Mouse (Mus musculus) ES-E14 (cell line): Measurements from ENCODE around the gene Adam1b.

ENCODE experiments used
- CHD2 ChIP-seq: IDR thresholded peaks from 2 replicates; pipeline ENCODE4 v1.6.1; 2014; ENCODE audit warnings: mild to moderate bottlenecking, low read depth, low read length, inconsistent platforms
- MAFK ChIP-seq: IDR thresholded peaks from 2 replicates; pipeline ENCODE4 v1.6.1; 2014; ENCODE audit warnings: mild to moderate bottlenecking, low read depth, low read length, inconsistent platforms; ENCODE audit not compliant: insufficient read depth

- TF ChIP-seq CHD2 (no peak), MAFK (no peak)
Observed at GRCm38 (mm10) chr5:121451203-121451602, 52.0 kb downstream of the Adam1b start.
